Mouse (Mus musculus) MEL (cell line): ENCODE data around the gene Vwc2l. TPM values are rescaled to one million over a fixed set of nuclear protein-coding genes. Genes with fewer than 3 reads are reported as not detected.

ENCODE experiments used
- DNase-seq: peaks from one replicate; pipeline ENCODE4 v3.0.0; 2011; ENCODE audit warnings: low read depth, low spot score
- H3K27ac ChIP-seq: 2 replicates; pipeline ENCODE4 v1.5.1; 2012; ENCODE audit warnings: low read depth, mild to moderate bottlenecking, control low read depth, low read length, moderate library complexity; ENCODE audit not compliant: control insufficient read depth
- H3K27me3 ChIP-seq, 2 experiments: fragments of 150-350 bp in 1 of 2; sonication (generic) in 1 of 2; 2 replicates each; pipeline ENCODE4 v1.6.1; 2012; ENCODE audit warnings: low read length in 2 of 2, mild to moderate bottlenecking in 2 of 2, improper control_type of control experiment in 1 of 2, moderate library complexity in 1 of 2; ENCODE audit not compliant: insufficient read depth in 2 of 2, control insufficient read depth in 1 of 2
- H3K36me3 ChIP-seq, 2 experiments: 2 replicates each; pipeline ENCODE4 v1.6.1; 2012 to 2014; ENCODE audit warnings: low read length in 2 of 2, improper control_type of control experiment in 1 of 2, inconsistent platforms in 1 of 2, mild to moderate bottlenecking in 1 of 2; ENCODE audit not compliant: insufficient read depth in 2 of 2, control insufficient read depth in 1 of 2
- H3K4me1 ChIP-seq, 2 experiments: fragments of 150-350 bp in 1 of 2; sonication (generic) in 1 of 2; 2 replicates each; pipeline ENCODE4 v1.6.1; 2012; ENCODE audit warnings: low read length in 2 of 2, improper control_type of control experiment in 1 of 2, mild to moderate bottlenecking in 1 of 2; ENCODE audit not compliant: insufficient read depth in 2 of 2, control insufficient read depth in 1 of 2
- H3K4me3 ChIP-seq, 2 experiments: fragments of 150-350 bp in 1 of 2; sonication (generic) in 1 of 2; 2 replicates each; pipeline ENCODE4 v1.5.1; 2012; ENCODE audit warnings: low read depth in 2 of 2, low read length in 2 of 2, mild to moderate bottlenecking in 2 of 2, moderate library complexity in 2 of 2, control low read depth in 1 of 2, improper control_type of control experiment in 1 of 2; ENCODE audit not compliant: control insufficient read depth in 1 of 2, insufficient read depth in 1 of 2
- H3K79me2 ChIP-seq: 2 replicates; pipeline ENCODE4 v1.6.1; 2012; ENCODE audit warnings: mild to moderate bottlenecking, low read length, moderate library complexity; ENCODE audit not compliant: control insufficient read depth, poor library complexity, insufficient read depth
- H3K9ac ChIP-seq: 2 replicates; pipeline ENCODE4 v1.6.1; 2012; ENCODE audit warnings: low read depth, mild to moderate bottlenecking, control low read depth, low read length, moderate library complexity; ENCODE audit not compliant: control insufficient read depth, poor library complexity, severe bottlenecking
- H3K9me3 ChIP-seq: fragments of 150-350 bp; sonication (generic); replicated peaks from 2 replicates; pipeline ENCODE4 v1.6.1; 2012; ENCODE audit warnings: mild to moderate bottlenecking, low read length, improper control_type of control experiment, moderate library complexity; ENCODE audit not compliant: insufficient read depth
- BHLHE40 ChIP-seq: IDR thresholded peaks from 2 replicates; pipeline ENCODE4 v1.6.1; 2012; ENCODE audit warnings: low read depth, mild to moderate bottlenecking, inconsistent platforms, low read length, improper control_type of control experiment, borderline replicate concordance
- CHD1 ChIP-seq: IDR thresholded peaks from 2 replicates; pipeline ENCODE4 v1.6.1; 2012; ENCODE audit warnings: low read depth, mild to moderate bottlenecking, inconsistent platforms, low read length, improper control_type of control experiment
- HCFC1 ChIP-seq: IDR thresholded peaks from 2 replicates; pipeline ENCODE4 v1.6.1; 2012; ENCODE audit warnings: low read depth, mild to moderate bottlenecking, inconsistent platforms, low read length, improper control_type of control experiment, moderate library complexity
- MAFK ChIP-seq: IDR thresholded peaks from 2 replicates; pipeline ENCODE4 v1.6.1; 2011; ENCODE audit warnings: low read depth, mild to moderate bottlenecking, low read length, improper control_type of control experiment, borderline replicate concordance
- MEF2A ChIP-seq: IDR thresholded peaks from 2 replicates; pipeline ENCODE4 v1.6.1; 2014; ENCODE audit warnings: low read depth, mild to moderate bottlenecking, inconsistent platforms, low read length, improper control_type of control experiment; ENCODE audit not compliant: poor library complexity, insufficient replicate concordance, severe bottlenecking; ENCODE audit errors: extremely low read depth
- MYB ChIP-seq: IDR thresholded peaks from 2 replicates; pipeline ENCODE4 v1.6.1; 2011; ENCODE audit warnings: mild to moderate bottlenecking, low read depth, low read length, improper control_type of control experiment
- MYC ChIP-seq: IDR thresholded peaks from 2 replicates; pipeline ENCODE4 v1.6.1; 2011; ENCODE audit warnings: low read depth, mild to moderate bottlenecking, low read length, improper control_type of control experiment, moderate library complexity
- RCOR1 ChIP-seq: IDR thresholded peaks from 2 replicates; pipeline ENCODE4 v1.6.1; 2012; ENCODE audit warnings: low read depth, mild to moderate bottlenecking, inconsistent platforms, low read length, improper control_type of control experiment
- UBTF ChIP-seq: IDR thresholded peaks from 2 replicates; pipeline ENCODE4 v1.6.1; 2012; ENCODE audit warnings: low read depth, mild to moderate bottlenecking, inconsistent platforms, low read length, improper control_type of control experiment, moderate library complexity, borderline replicate concordance; ENCODE audit not compliant: insufficient read depth
- USF1 ChIP-seq: IDR thresholded peaks from 2 replicates; pipeline ENCODE4 v1.6.1; 2014; ENCODE audit warnings: low read depth, mild to moderate bottlenecking, inconsistent platforms, low read length, improper control_type of control experiment, moderate library complexity
- ZKSCAN1 ChIP-seq: IDR thresholded peaks from 2 replicates; pipeline ENCODE4 v1.6.1; 2012; ENCODE audit warnings: low read depth, mild to moderate bottlenecking, inconsistent platforms, low read length, improper control_type of control experiment, moderate library complexity
- polyA plus RNA-seq, 2 experiments: library from polyadenylated mRNA; stranded (reverse) in 1 of 2; unstranded in 1 of 2; fragments of >175 nt in 1 of 2; fragments of >200 nt in 1 of 2; gene quantifications; 2 replicates each; pipeline versions ENCODE4 v1.2.1 to v1.2.4; 2012; ENCODE audit warnings: low replicate concordance in 2 of 2, low read depth in 1 of 2; ENCODE audit not compliant: insufficient read length in 2 of 2, insufficient read depth in 1 of 2, missing spikeins in 1 of 2
- total RNA-seq: library from RNA; depleted of rRNA; stranded (reverse); fragments of 300-350 nt; gene quantifications from 2 replicates; pipeline ENCODE4 v1.2.3, GENCODE M21; 2012

The Vwc2l gene
- total and polyA plus RNA-seq, 3 experiments, result not detected

GRCm38 (mm10) chr1:70803401-70803800 is 77.9 kb downstream of the Vwc2l start:
- no peaks in the 10 kb centered on the region for H3K27me3 ChIP-seq
- no peaks in the 10 kb centered on the region for H3K4me1 ChIP-seq
- no peaks in the 10 kb centered on the region for H3K36me3 ChIP-seq
- H3K79me2 ChIP-seq, result no peaks in the 10 kb centered on the region
- DNase-seq, result no peak
- no peak overlapping the region for H3K4me3 ChIP-seq
- H3K9ac ChIP-seq, result no peak overlapping the region
- H3K27ac ChIP-seq, result no peak overlapping the region
- TF ChIP-seq MAFK (no peak), CHD1 (no peak), HCFC1 (no peak), UBTF (no peak)
- TF ChIP-seq, all 39 proteins: peak for 0
- no peaks in the 10 kb centered on the region for H3K9me3 ChIP-seq

GRCm38 (mm10) chr1:70823111-70823510 is 97.6 kb downstream of the Vwc2l start:
- Histone ChIP-seq H3K9me3 (no peaks in the 10 kb centered on the region), H3K4me1 (no peaks in the 10 kb centered on the region), H3K4me3 (no peak overlapping the region), H3K79me2 (no peaks in the 10 kb centered on the region), H3K27me3 (no peaks in the 10 kb centered on the region), H3K27ac (no peak overlapping the region), H3K36me3 (no peaks in the 10 kb centered on the region), H3K9ac (no peak overlapping the region)
- no peak for DNase-seq
- TF ChIP-seq ZKSCAN1 (no peak), USF1 (no peak), MYB (no peak), MEF2A (no peak)

- no peaks in the 10 kb centered on the region for H3K79me2 ChIP-seq
- TF ChIP-seq RCOR1, result no peak
- TF ChIP-seq BHLHE40, result no peak
- TF ChIP-seq MYC, result no peak
- TF ChIP-seq, all 39 proteins: peak for 0
- no peaks in the 10 kb centered on the region for H3K36me3 ChIP-seq
- no peaks in the 10 kb centered on the region for H3K4me1 ChIP-seq
- no peak overlapping the region for H3K9ac ChIP-seq
- no peak for DNase-seq
- H3K27ac ChIP-seq, result no peak overlapping the region
- no peak overlapping the region for H3K4me3 ChIP-seq
- H3K27me3 ChIP-seq, result no peaks in the 10 kb centered on the region
- H3K9me3 ChIP-seq, result no peaks in the 10 kb centered on the region
Measured at GRCm38 (mm10) chr1:70833262-70833661, 107.7 kb downstream of the Vwc2l start.
